Mouse (Mus musculus): ENCODE measurements around the gene Madcam1.

Madcam1 gene

GRCm38 (mm10) chr10:79668076-79668475 lies 3.7 kb downstream of the Madcam1 start:
- no peak for DNase-seq (ENCODE audit: low spot score)

GRCm38 (mm10) chr10:79668771-79669575 lies 4.6 kb downstream of the Madcam1 start, which contains the start of gene Tpgs1:
Gene Tpgs1 (plus strand): TSS chr10:79669369.
- DNase-seq (ENCODE audit: low spot score): peak; percentile 86

GRCm38 (mm10) chr10:79669576-79670057 lies 5.3 kb downstream of the Madcam1 start:
- DNase-seq (ENCODE audit: low spot score): peak; percentile 76

- DNase-seq (ENCODE audit: low spot score): peak; percentile 3
These were observed 5.9 kb downstream of the Madcam1 start for GRCm38 (mm10) chr10:79670071-79670888.

GRCm38 (mm10) chr10:79671396-79672087 lies 7.2 kb downstream of the Madcam1 start:
- peak; percentile 4 for DNase-seq (ENCODE audit: low spot score)

GRCm38 (mm10) chr10:79672088-79672455 lies 7.7 kb downstream of the Madcam1 start:
- peak; percentile 3 for DNase-seq (ENCODE audit: low spot score)

GRCm38 (mm10) chr10:79673054-79673453 lies 8.7 kb downstream of the Madcam1 start:
- DNase-seq (ENCODE audit: low spot score): no peak

- peak; percentile 7 for DNase-seq (ENCODE audit: low spot score)
These were observed 11.1 kb downstream of the Madcam1 start for GRCm38 (mm10) chr10:79675346-79676035.

- peak; percentile 22 for DNase-seq (ENCODE audit: low spot score)
These were observed 16.5 kb downstream of the Madcam1 start for GRCm38 (mm10) chr10:79680606-79681495.

GRCm38 (mm10) chr10:79681591-79682245 lies 17.4 kb downstream of the Madcam1 start, which contains the start of gene Cdc34:
Gene Cdc34 (plus strand): TSS chr10:79682195.
- DNase-seq (ENCODE audit: low spot score): peak; percentile 100

GRCm38 (mm10) chr10:79682551-79682915 lies 18.2 kb downstream of the Madcam1 start:
- peak; percentile 29 for DNase-seq (ENCODE audit: low spot score)

- peak; percentile 56 for DNase-seq (ENCODE audit: low spot score)
These were observed 18.7 kb downstream of the Madcam1 start for GRCm38 (mm10) chr10:79682916-79683582.

- peak; percentile 5 for DNase-seq (ENCODE audit: low spot score)
These were observed 19.6 kb downstream of the Madcam1 start for GRCm38 (mm10) chr10:79683726-79684640.

GRCm38 (mm10) chr10:79684770-79685600 lies 20.6 kb downstream of the Madcam1 start:
- peak; percentile 5 for DNase-seq (ENCODE audit: low spot score)

GRCm38 (mm10) chr10:79686219-79686618 lies 21.9 kb downstream of the Madcam1 start:
- DNase-seq (ENCODE audit: low spot score): peak; percentile 3

GRCm38 (mm10) chr10:79686691-79687090 lies 22.3 kb downstream of the Madcam1 start:
- no peak for DNase-seq (ENCODE audit: low spot score)

GRCm38 (mm10) chr10:79687513-79687912 lies 23.2 kb downstream of the Madcam1 start:
- peak; percentile 2 for DNase-seq (ENCODE audit: low spot score)
